Mouse (Mus musculus) right cerebral cortex, postnatal 14 days (tissue): ENCODE data around the gene Il17ra.

Experiments used
- DNase-seq: peaks from one replicate; pipeline ENCODE4 v3.0.0; 2022

The Il17ra gene

DNA sequence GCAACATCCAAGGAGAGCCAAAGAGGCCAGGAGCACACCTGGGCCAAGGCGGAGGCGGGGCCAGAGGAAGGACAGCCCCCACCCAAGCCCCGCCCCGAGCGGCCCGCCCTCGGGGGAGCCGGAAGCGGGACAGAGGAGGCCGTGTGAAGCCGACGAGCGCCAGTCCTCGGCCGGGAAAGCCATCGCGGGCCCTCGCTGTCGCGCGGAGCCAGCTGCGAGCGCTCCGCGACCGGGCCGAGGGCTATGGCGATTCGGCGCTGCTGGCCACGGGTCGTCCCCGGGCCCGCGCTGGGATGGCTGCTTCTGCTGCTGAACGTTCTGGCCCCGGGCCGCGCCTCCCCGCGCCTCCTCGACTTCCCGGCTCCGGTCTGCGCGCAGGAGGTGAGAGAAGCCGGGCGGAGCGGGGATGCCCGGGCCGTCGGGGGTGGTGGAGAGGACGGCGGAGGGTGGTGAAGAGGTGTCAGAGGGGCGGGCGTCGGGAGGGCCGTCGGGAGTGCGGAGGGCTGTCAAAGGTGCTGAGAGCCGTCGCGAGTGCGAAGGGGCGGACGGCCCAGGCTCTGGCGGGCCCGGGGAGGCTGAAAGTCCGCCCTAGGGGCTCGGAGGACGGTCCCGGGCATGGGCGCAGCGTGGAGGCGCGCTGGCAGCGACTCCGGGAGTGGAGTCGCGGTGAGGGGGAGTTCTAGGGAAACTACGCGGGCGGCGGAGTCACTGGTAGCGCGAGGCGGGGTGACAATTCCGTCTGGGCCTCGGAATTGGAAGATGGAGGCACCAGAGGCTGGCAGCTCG, at the start of gene Il17ra:
TSS of gene Il17ra (plus strand) at position 162 of the 786 bp plus-strand sequence.
- peak; percentile 42 for DNase-seq

- DNase-seq: no peak
Measured at GRCm38 (mm10) chr6:120438161-120438560, 24.9 kb upstream of the Il17ra start.

DNA sequence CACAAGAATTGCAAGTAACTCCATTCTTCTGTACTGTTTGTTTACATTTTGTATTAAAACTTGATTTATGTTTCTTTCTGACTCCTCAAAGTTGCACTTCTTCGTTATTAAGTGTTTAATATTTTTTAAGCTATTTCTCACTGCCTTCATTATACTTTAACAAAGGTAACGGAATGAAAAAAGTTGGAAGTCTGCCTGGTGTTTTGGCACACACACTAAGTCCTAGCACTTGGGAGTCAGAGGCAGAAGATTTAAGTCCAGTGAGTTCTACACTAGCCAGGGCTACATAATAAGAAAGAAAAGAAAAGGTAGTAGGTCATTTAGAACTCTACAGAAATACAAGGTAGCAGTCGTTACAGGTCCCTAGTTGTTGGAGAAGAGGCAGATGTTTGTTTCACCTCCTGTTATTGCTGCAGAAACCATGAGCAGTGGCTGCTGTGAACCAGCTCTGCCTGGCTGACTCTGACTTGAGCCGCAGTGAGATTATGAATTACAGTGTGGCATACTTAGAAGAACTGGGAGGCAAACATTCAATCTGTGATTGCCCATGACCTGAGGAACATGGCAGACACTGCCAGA, 20.8 kb upstream of the Il17ra start:
- no peak for DNase-seq

GRCm38 (mm10) chr6:120443363-120444355, 19.4 kb upstream of the Il17ra start:
- no peak for DNase-seq

DNA sequence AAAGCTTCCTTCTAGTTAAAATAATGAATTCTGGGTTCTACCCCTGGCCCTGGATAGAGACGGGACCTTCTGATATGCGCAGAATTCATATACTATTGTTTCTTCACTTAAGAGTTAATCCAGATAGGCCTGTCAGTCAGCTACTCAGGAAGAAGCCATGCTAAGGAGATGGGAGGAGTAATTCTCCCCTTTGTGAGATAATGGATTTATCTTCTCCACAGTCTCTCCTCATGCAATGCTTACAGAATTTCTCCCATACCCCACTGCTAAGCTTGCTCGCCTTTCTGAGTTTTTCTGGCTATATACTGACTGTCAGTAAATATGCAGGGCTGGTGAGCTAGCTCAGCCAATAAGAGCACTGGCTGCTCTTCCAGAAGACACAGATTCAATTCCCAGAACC, 12.8 kb upstream of the Il17ra start:
- DNase-seq: no peak

GRCm38 (mm10) chr6:120452384-120453102, 10.5 kb upstream of the Il17ra start:
- DNase-seq: no peak

DNA sequence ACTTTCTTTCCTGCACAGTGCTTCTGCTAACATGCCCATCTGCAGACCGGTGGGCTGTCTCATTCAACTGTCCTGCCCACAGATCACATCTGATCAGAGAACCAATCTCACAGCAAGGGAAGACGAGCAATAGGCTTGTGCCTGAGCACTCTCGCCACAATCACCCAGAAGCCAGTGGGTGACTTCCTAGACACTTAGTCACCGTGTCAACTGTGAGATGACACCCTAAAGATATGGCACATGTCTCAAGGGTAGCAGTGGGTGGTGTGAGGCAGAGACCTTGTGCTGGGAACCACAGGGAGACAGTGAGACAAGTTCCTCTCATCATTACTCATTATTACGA, 10.0 kb upstream of the Il17ra start:
- DNase-seq: no peak

DNA sequence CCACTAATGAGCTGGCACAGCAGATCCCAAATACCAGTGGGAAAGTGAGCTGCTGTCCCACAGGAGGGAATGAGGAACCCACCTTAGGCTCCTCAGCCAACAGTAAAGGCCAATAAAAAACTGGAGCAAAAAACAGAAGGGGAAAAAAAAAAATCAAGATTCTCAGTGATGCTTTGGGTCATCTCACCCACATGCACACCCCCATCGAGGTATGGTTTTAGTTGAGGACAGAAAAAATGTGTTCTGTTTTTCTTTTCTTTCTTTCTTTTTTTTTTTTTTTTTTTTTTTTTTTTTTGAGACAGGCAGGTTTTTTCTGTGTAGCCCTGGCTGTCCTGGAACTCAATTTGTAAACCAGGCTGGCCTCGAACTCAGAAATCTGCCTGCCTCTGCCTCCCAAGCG, 9.5 kb upstream of the Il17ra start:
- DNase-seq: no peak

GRCm38 (mm10) chr6:120454627-120455077, 8.4 kb upstream of the Il17ra start:
- no peak for DNase-seq

GRCm38 (mm10) chr6:120457074-120457473, 6.0 kb upstream of the Il17ra start:
- DNase-seq: no peak

DNA sequence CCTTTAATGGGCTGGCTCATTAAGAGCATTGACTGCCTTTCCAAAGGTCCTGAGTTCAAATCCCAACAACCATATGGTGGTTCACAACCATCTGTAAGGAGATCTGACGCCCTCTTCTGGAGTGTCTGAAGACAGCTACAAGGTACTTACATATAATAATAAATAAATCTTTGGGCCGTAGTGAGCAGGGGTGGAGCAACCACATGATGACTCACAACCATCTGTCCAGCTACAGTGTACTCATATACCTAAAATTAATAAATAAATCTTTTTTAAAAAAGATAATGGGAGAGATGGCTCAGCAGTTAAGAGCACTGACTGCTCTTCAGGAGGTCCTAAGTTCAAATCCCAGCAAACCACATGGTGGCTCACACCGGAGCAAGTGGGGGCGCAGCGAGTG, 5.3 kb upstream of the Il17ra start:
- DNase-seq: no peak

- DNase-seq: no peak
Measured at GRCm38 (mm10) chr6:120461217-120461616, 1.8 kb upstream of the Il17ra start.

GRCm38 (mm10) chr6:120462251-120462650, 796 bp upstream of the Il17ra start:
- no peak for DNase-seq

DNA sequence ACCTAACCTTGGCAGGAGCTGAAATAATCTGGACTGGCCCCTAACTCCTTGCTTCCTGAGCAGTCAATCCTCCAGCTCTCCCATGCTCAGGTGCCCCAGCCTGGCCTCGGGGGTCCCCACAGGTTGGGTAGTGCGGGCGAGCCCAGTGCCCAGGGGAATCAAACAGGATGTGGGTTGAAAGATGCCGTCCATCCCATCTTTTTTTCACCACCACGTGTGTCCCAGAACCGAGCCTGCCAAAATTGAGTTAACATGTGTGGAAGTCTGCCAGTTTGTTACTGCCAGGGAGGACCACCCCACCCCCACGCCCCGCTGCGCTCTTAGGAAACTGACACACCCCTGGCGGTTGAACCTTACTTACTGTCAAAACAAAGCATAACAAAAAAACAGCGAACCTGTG, 837 bp downstream of the Il17ra start:
- no peak for DNase-seq

DNA sequence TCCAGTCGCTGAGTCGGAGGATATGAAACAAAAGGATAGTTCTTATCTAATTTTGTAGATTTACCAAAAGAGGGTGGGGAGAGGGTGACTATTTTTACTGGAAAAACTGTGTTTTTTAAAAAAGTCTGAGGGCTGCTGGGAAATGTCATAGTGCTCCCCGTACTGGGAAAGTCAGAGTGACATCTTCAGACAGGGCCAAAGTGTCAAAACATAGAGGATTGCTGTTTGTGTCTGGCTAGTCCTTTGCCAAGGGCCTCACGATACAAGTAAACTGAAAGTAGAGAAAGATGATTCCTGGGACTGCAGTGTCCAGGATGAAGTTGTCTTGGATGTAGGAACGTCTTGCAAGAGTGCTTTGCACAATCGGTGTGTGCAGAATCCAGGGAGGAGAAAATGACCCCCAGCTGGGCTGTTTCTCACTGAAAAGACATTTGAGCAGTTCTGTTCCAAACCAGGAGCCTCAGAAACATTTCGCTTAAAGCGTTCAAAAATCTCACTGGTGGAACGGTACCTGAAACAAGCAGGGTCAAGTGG, 1.4 kb downstream of the Il17ra start:
- DNase-seq: no peak

GRCm38 (mm10) chr6:120465393-120465792, 2.3 kb downstream of the Il17ra start:
- no peak for DNase-seq

DNA sequence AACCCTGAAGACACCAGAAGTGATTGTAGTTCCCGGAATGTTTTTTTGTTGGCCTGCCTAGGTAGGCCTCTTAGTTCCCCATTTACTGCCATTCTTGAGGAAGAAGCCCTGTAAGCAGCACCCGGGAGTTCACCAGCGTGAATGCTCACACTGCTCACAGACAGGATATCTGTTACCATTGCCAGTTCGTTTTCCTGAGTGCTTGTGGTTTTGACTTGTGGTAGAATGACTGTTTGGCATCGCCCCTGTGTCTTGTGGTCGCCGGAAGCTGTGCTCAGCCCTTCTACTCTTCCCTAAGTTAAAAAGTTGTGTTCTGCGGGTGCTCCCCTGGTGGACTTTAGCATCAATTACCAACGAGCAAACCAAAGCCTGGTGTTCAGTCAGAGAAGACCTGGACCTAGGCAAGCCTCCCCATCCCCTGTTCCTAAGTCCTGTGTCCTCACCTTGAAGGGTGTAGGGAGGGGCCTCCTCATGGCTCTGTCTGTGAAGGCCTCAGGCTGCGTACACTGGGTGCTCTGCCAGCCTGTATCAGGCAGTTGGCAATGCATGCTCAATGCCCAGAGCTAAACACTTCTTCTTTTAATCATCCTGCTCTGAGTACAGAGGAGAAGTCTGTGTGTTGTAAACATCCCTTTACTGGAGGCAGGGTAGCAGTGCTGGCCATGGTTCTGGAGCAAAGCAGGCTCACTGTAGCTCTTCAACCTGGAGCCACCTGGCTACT, 3.7 kb downstream of the Il17ra start:
- no peak for DNase-seq

DNA sequence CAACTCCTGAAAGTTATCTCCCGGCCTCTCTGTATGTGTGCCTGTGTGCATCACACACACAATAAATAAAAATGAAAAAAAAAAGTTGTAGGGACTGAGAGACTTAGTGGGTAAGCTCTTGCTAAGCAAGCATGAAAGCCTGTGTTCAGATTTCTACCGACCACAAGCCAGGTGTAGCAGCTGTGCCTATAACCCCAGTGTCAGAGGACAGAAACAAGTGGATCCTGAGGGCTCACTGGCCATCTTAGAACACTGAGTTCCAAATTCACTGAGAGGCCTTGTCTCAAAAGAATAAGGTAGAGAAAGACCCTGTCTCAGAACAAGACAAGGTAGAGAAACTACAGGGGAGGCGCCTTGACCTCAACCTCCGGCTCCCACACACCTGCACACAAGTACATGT, 5.2 kb downstream of the Il17ra start:
- no peak for DNase-seq

- DNase-seq: no peak
Measured at GRCm38 (mm10) chr6:120469268-120469667, 6.2 kb downstream of the Il17ra start.

GRCm38 (mm10) chr6:120469770-120470169, 6.7 kb downstream of the Il17ra start:
- DNase-seq: no peak

DNA sequence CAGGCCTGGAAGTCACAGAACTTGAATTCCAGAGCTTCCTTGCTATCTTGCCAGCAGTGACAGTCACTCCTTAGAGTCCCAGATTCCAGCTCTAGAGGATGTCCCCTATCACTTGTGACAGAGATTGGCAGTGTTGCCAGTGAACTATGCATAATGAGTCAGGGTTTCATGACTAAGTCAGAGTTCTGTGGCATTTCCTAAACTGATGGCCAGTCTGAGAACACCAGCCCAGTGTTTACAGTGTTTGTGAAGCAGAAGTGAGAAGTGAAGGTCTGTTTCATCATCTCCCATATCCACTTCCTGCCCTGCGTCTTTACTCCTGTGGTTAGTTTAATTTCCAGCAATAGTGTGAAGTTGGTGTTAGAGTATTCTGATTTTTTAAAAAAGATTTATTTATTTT, 7.6 kb downstream of the Il17ra start:
- no peak for DNase-seq

DNA sequence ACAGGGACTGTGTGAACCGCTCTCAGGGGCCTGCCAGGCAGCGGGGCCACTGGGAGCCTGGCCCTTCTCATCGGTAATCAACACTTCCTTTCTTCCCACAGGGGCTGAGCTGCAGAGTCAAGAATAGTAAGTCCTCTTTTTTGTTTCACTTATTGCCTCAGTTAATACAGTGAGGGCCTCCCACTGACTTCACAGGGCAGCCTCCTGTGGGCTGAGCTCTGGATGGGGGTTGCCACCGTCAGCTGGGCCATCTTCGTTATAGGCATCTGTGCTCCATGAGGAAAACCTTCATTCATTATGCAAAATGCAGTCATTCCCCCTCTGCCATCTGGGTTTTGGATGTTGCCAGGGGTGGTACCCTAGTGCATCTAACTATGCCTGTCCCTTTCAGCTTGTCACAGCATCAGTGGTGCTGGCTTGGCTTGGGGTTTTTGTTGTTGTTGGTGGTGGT, 9.0 kb downstream of the Il17ra start:
- no peak for DNase-seq
